Mouse (Mus musculus): ENCODE results near the gene 4930404H24Rik. TPM values are rescaled to one million over a fixed set of nuclear protein-coding genes. Genes with fewer than 3 reads are reported as not detected.

The 4930404H24Rik gene
- polyA plus RNA-seq, 1 experiment: 4.2 TPM

- H3K27ac ChIP-seq (ENCODE audit: control insufficient read depth, insufficient read depth, low read depth, low read length): no peak overlapping the region
- H3K4me1 ChIP-seq (ENCODE audit: control insufficient read depth, insufficient read depth, low read length): peaks cover 24% of the 10 kb centered on the region
- no peak for TF ChIP-seq POLR2A (IDR thresholded peaks at IDR 0.05; ENCODE audit: control insufficient read depth, low read depth, low read length)
- no peak for TF ChIP-seq CTCF (IDR thresholded peaks at IDR 0.05; ENCODE audit: control insufficient read depth, insufficient read depth, insufficient replicate concordance, low read depth, low read length)
- no peaks in the 10 kb centered on the region for H3K27me3 ChIP-seq (ENCODE audit: control insufficient read depth, insufficient read depth, low read length)
- no peak overlapping the region for H3K4me3 ChIP-seq (ENCODE audit: control insufficient read depth, low read depth, low read length)
- no peaks in the 10 kb centered on the region for H3K36me3 ChIP-seq (ENCODE audit: control insufficient read depth, insufficient read depth, low read length)
Measured at GRCm38 (mm10) chr2:153447719-153448118, 44.9 kb upstream of the 4930404H24Rik start.

GRCm38 (mm10) chr2:153448519-153448918 lies 44.1 kb upstream of the 4930404H24Rik start:
- H3K27me3 ChIP-seq (ENCODE audit: control insufficient read depth, insufficient read depth, low read length): no peaks in the 10 kb centered on the region
- H3K27ac ChIP-seq (ENCODE audit: control insufficient read depth, insufficient read depth, low read depth, low read length): no peak overlapping the region
- H3K4me1 ChIP-seq (ENCODE audit: control insufficient read depth, insufficient read depth, low read length): peaks cover 22% of the 10 kb centered on the region
- no peak for TF ChIP-seq POLR2A (IDR thresholded peaks at IDR 0.05; ENCODE audit: control insufficient read depth, low read depth, low read length)
- no peak for TF ChIP-seq CTCF (IDR thresholded peaks at IDR 0.05; ENCODE audit: control insufficient read depth, insufficient read depth, insufficient replicate concordance, low read depth, low read length)
- H3K36me3 ChIP-seq (ENCODE audit: control insufficient read depth, insufficient read depth, low read length): no peaks in the 10 kb centered on the region
- no peak overlapping the region for H3K4me3 ChIP-seq (ENCODE audit: control insufficient read depth, low read depth, low read length)

- no peak overlapping the region for H3K27ac ChIP-seq (ENCODE audit: control insufficient read depth, insufficient read depth, low read depth, low read length)
- H3K4me3 ChIP-seq (ENCODE audit: control insufficient read depth, low read depth, low read length): no peak overlapping the region
- no peaks in the 10 kb centered on the region for H3K27me3 ChIP-seq (ENCODE audit: control insufficient read depth, insufficient read depth, low read length)
- TF ChIP-seq POLR2A (IDR thresholded peaks at IDR 0.05; ENCODE audit: control insufficient read depth, low read depth, low read length) (no peak), CTCF (IDR thresholded peaks at IDR 0.05; ENCODE audit: control insufficient read depth, insufficient read depth, insufficient replicate concordance, low read depth, low read length) (no peak)
- no peaks in the 10 kb centered on the region for H3K36me3 ChIP-seq (ENCODE audit: control insufficient read depth, insufficient read depth, low read length)
- H3K4me1 ChIP-seq (ENCODE audit: control insufficient read depth, insufficient read depth, low read length): no peaks in the 10 kb centered on the region
Measured at GRCm38 (mm10) chr2:153453961-153454759, 38.4 kb upstream of the 4930404H24Rik start.

- H3K27ac ChIP-seq (ENCODE audit: control insufficient read depth, insufficient read depth, low read depth, low read length): no peak overlapping the region
- TF ChIP-seq POLR2A (IDR thresholded peaks at IDR 0.05; ENCODE audit: control insufficient read depth, low read depth, low read length): no peak
- TF ChIP-seq CTCF (IDR thresholded peaks at IDR 0.05; ENCODE audit: control insufficient read depth, insufficient read depth, insufficient replicate concordance, low read depth, low read length): no peak
- H3K27me3 ChIP-seq (ENCODE audit: control insufficient read depth, insufficient read depth, low read length): no peaks in the 10 kb centered on the region
- H3K4me1 ChIP-seq (ENCODE audit: control insufficient read depth, insufficient read depth, low read length): no peaks in the 10 kb centered on the region
- no peak overlapping the region for H3K4me3 ChIP-seq (ENCODE audit: control insufficient read depth, low read depth, low read length)
- no peaks in the 10 kb centered on the region for H3K36me3 ChIP-seq (ENCODE audit: control insufficient read depth, insufficient read depth, low read length)
Measured at GRCm38 (mm10) chr2:153454841-153455506, 37.6 kb upstream of the 4930404H24Rik start.

- H3K4me1 ChIP-seq (ENCODE audit: control insufficient read depth, insufficient read depth, low read length): no peaks in the 10 kb centered on the region
- no peak overlapping the region for H3K4me3 ChIP-seq (ENCODE audit: control insufficient read depth, low read depth, low read length)
- no peaks in the 10 kb centered on the region for H3K36me3 ChIP-seq (ENCODE audit: control insufficient read depth, insufficient read depth, low read length)
- H3K27ac ChIP-seq (ENCODE audit: control insufficient read depth, insufficient read depth, low read depth, low read length): no peak overlapping the region
- TF ChIP-seq CTCF (IDR thresholded peaks at IDR 0.05; ENCODE audit: control insufficient read depth, insufficient read depth, insufficient replicate concordance, low read depth, low read length): no peak
- no peak for TF ChIP-seq POLR2A (IDR thresholded peaks at IDR 0.05; ENCODE audit: control insufficient read depth, low read depth, low read length)
- H3K27me3 ChIP-seq (ENCODE audit: control insufficient read depth, insufficient read depth, low read length): no peaks in the 10 kb centered on the region
Measured at GRCm38 (mm10) chr2:153457467-153457866, 35.1 kb upstream of the 4930404H24Rik start.

- H3K4me1 ChIP-seq (ENCODE audit: control insufficient read depth, insufficient read depth, low read length): no peaks in the 10 kb centered on the region
- no peak overlapping the region for H3K27ac ChIP-seq (ENCODE audit: control insufficient read depth, insufficient read depth, low read depth, low read length)
- no peak overlapping the region for H3K4me3 ChIP-seq (ENCODE audit: control insufficient read depth, low read depth, low read length)
- no peaks in the 10 kb centered on the region for H3K36me3 ChIP-seq (ENCODE audit: control insufficient read depth, insufficient read depth, low read length)
- no peaks in the 10 kb centered on the region for H3K27me3 ChIP-seq (ENCODE audit: control insufficient read depth, insufficient read depth, low read length)
- TF ChIP-seq CTCF (IDR thresholded peaks at IDR 0.05; ENCODE audit: control insufficient read depth, insufficient read depth, insufficient replicate concordance, low read depth, low read length): no peak
- no peak for TF ChIP-seq POLR2A (IDR thresholded peaks at IDR 0.05; ENCODE audit: control insufficient read depth, low read depth, low read length)
Measured at GRCm38 (mm10) chr2:153458022-153458441, 34.6 kb upstream of the 4930404H24Rik start.

GRCm38 (mm10) chr2:153463257-153463656 lies 29.3 kb upstream of the 4930404H24Rik start:
- peaks cover 3% of the 10 kb centered on the region; the same call in 1 of the 2 replicates for H3K36me3 ChIP-seq (ENCODE audit: control insufficient read depth, insufficient read depth, low read length)
- no peaks in the 10 kb centered on the region for H3K27me3 ChIP-seq (ENCODE audit: control insufficient read depth, insufficient read depth, low read length)
- TF ChIP-seq POLR2A (IDR thresholded peaks at IDR 0.05; ENCODE audit: control insufficient read depth, low read depth, low read length): no peak
- TF ChIP-seq CTCF (IDR thresholded peaks at IDR 0.05; ENCODE audit: control insufficient read depth, insufficient read depth, insufficient replicate concordance, low read depth, low read length): no peak
- no peak overlapping the region for H3K4me3 ChIP-seq (ENCODE audit: control insufficient read depth, low read depth, low read length)
- no peak overlapping the region for H3K27ac ChIP-seq (ENCODE audit: control insufficient read depth, insufficient read depth, low read depth, low read length)
- H3K4me1 ChIP-seq (ENCODE audit: control insufficient read depth, insufficient read depth, low read length): no peaks in the 10 kb centered on the region

All from testis, adult 2 months (tissue).